Mouse (Mus musculus) layer of hippocampus, adult 8-10 months (tissue): Measurements from ENCODE around the gene Pcnx3. TPM values are rescaled to one million over a fixed set of nuclear protein-coding genes. Genes with fewer than 3 reads are reported as not detected.
"Not testable (repeated sequence)": the region's sequence is repeated elsewhere in the genome, so short reads cannot be mapped to it uniquely, and the experiment has no call there.

Experiments used
- DNase-seq, 2 experiments: peaks; one replicate each; pipeline ENCODE4 v3.0.0; 2022; ENCODE audit warnings: low spot score in 2 of 2
- total RNA-seq, 4 experiments: library from RNA; stranded (reverse); gene quantifications; 2 replicates each; pipeline ENCODE4 v1.2.4; 2022

The Pcnx3 gene
- total RNA-seq, 4 experiments from 2014 or later: 74.5 to 80.9 (median 77.0) TPM

DNA sequence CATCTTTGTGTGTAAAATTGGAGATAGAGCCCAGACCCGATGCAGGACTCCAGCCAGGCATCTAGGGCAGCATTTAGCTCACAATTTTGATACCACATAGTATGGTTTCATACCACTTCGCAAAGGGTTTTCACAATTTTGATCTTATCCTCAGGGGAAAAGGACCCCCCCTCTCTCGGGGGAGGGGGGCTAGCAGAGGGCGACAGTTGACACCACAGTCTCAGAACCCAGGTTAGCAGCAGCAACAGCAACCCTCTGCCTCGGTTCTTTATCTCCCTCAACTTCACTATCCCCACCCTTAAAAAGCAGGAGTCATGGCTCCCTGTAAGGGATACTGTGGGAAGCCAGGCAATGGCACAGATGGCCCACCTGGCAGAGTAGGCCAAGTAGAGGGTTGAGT, 24.5 kb upstream of the Pcnx3 start:
- no peak for DNase-seq

GRCm38 (mm10) chr19:5711907-5712460, 23.3 kb upstream of the Pcnx3 start:
- DNase-seq: no peak

DNA sequence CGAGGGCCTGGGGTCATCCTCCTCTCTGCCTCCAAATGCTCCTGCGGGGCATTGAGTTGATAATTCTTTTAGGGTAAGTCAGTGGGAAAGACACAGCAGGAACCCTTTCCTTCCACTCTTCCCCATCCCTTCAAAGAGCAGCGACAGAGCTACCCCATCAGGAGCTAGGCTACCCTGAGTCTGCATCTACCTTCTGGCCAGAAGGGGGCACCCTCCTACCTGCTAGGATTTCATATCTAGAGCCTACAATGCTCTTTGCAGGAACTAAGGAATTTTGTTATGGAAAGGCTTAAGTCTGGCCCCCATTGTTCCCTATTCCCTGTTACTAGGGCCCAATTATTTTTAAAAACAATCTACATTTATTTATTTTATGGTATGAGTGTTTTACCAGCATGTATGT, 22.5 kb upstream of the Pcnx3 start:
- DNase-seq: peak in 1 of 2 experiments; percentile 80

DNA sequence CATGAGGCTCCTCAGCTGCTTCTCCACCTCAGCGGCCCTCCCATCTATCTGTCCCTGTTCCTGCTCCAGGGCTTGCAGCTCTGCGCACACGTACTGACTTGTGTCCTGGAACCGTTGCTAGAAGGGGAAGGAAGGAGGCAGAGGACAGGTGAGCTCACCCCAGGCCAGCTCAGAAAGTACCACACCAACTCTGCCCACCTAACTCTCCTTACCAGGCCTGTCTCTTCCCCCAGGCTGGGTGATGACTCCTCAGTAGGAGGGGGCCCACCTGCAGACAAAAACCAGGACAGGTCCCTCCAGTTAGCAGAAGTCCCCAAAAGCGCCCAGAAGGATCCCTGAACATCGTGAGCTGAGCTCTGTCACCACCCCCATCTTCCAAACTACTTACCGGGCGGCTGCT, 21.9 kb upstream of the Pcnx3 start:
- DNase-seq: no peak

DNA sequence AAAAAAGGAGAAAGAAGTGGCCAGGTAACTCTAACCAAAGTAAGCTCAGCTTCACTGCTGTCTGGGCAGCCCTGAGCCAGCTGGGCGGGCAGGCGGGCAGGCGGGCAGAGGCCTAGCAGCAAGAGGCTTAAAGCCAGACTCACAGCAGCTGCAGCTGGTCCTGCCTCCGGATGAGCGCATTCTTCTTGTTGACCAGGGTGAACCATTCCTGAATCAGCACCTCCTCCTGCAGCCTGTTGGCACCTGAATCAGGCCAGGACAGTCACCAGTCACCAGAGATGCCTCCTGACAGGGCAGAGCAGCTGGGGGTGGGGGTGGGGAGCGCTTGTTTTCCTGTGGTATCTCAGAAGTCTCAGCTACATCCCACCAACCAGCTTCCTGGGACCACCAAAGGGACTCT, 21.4 kb upstream of the Pcnx3 start:
- no peak for DNase-seq

- no peak for DNase-seq
These were observed 16.3 kb upstream of the Pcnx3 start for GRCm38 (mm10) chr19:5704801-5705571.

DNA sequence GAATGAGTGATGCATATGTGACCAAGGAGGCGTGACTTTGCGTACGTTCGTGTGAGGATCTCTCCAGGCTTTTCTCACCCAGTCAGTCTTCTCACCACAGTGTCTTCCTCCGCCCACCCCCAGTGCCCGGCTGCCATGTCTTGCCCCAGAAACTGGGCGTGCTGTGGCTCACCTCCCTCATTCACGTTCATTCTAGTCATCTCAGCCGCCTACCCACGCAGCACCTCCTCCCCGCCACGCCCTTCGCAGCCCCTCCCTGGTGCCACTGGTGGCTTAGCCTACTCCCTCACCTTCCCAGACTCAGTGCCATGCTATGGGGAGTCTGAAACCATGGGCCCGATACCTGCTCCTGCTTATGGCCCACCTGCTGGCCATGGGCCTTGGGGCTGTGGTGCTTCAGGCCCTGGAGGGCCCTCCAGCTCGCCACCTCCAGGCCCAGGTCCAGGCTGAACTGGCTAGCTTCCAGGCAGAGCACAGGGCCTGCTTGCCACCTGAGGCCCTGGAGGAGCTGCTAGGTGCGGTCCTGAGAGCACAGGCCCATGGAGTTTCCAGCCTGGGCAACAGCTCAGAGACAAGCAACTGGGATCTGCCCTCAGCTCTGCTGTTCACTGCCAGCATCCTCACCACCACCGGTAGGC, 15.6 kb upstream of the Pcnx3 start, which contains the start of gene Kcnk7:
Kcnk7 (plus strand) TSS at position 205 of the 638 bp plus-strand sequence.
- no peak for DNase-seq

- no peak for DNase-seq
These were observed 7.2 kb upstream of the Pcnx3 start for GRCm38 (mm10) chr19:5695849-5696462.

DNA sequence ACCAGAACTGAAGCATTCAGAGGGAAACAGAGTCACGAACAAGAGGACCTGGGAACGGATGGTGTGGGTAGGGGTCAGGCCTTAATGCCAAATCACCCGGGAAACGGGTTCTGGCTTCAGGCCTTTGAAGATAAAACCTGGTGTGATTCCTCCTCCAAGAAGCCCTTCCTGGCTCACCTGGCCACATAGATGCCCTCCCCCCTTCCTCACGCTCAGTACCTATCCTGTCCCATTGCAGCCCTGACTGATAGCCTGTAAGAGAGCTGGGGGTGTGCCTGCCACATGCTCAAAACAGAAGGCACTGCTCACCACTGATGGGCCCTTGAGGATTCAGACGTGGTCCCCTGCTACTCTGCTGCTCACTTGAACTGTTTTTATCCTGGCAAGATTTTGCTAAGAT, 5.1 kb upstream of the Pcnx3 start:
- DNase-seq: no peak

- DNase-seq: peak in 1 of 2 experiments; percentile 30
These were observed 4.2 kb upstream of the Pcnx3 start for GRCm38 (mm10) chr19:5692913-5693396.

GRCm38 (mm10) chr19:5692086-5692912, 3.6 kb upstream of the Pcnx3 start:
- DNase-seq: no peak

- DNase-seq: no peak
These were observed 2.9 kb upstream of the Pcnx3 start for GRCm38 (mm10) chr19:5691601-5692000.

DNA sequence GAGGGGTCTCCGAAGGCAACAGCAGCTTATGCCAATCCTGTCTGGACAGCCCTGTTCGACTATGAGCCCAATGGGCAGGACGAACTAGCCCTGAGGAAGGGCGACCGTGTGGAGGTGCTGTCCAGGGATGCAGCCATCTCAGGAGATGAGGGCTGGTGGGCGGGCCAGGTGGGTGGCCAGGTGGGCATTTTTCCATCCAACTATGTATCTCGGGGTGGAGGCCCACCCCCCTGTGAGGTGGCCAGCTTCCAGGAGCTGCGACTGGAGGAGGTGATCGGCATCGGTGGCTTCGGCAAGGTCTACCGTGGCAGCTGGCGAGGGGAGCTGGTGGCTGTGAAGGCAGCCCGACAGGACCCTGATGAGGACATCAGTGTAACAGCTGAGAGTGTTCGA, 1.6 kb upstream of the Pcnx3 start:
- no peak for DNase-seq

- DNase-seq: peak; percentile 67 to 69
These were observed 1.0 kb upstream of the Pcnx3 start for GRCm38 (mm10) chr19:5689565-5690342.

DNA sequence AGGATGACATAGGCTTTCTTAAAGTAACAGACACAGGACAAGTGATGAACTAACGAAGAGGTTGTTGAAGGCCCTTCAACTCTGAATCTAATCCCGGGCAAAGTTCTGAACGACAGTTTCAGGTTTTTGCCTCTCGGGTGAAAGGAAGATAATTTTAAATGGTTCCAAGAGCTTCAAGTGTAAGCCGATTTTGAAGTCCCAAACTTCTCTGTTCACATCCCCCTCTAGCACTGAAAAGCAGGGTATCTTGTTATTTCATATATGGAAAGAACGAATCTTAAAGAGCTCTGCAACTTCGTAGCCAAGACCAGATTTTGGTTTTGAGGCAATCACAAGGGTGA, 350 bp upstream of the Pcnx3 start:
- DNase-seq: no peak

DNA sequence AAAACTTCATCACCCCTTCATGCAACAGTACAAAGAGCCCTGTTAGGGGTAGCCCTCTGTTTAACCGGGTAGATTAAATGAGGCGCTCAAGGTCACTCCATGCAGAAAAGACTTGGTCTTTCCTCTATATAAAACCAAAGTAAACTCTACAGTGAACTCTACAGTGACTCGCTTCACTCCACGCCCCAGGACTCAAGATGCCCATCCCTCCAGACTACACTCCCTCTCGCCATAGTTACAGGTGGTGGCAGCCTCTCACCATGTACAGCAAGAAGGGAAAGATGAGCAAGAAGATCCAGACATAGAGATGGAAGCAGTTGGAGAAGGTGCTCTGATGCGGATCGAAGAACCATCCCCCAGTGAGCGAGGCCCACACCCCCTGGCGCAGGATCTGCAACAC, 970 bp downstream of the Pcnx3 start:
- no peak for DNase-seq

DNA sequence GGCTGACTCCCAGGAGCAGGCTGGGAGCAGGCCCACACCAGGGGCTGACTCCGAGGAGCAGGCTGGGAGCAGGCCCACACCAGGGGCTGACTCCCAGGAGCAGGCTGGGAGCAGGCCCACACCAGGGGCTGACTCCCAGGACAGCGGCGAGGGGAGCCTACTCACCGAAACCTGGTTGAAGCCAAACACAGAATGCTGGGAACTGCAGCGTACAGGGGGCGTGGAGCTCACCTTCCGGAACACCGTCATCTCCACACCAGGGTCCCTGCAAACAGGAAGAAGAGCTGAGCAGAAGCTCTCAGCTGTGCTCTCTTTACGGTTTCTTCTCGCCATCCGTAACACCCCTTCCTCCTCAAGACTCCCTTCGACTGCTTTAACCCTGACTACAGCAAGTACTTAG, 1.8 kb downstream of the Pcnx3 start:
- DNase-seq: not testable (repeated sequence)

DNA sequence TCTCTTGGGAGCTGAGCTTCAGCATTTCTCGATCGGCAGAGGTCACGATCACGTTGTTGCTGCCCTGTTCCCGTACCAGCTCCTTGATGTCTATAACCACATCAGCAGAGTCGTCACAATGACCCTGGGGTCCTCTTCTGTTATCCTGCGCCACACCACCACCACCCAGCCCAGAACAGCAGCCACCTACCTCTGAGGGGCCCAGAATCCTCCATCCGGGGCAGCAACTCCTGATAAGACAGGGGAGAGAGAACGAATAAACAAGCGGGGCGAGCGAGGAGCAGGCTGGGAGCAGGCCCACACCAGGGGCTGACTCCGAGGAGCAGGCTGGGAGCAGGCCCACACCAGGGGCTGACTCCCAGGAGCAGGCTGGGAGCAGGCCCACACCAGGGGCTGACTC, 2.3 kb downstream of the Pcnx3 start:
- no peak for DNase-seq

- DNase-seq: no peak
These were observed 2.8 kb downstream of the Pcnx3 start for GRCm38 (mm10) chr19:5685861-5686260.

DNA sequence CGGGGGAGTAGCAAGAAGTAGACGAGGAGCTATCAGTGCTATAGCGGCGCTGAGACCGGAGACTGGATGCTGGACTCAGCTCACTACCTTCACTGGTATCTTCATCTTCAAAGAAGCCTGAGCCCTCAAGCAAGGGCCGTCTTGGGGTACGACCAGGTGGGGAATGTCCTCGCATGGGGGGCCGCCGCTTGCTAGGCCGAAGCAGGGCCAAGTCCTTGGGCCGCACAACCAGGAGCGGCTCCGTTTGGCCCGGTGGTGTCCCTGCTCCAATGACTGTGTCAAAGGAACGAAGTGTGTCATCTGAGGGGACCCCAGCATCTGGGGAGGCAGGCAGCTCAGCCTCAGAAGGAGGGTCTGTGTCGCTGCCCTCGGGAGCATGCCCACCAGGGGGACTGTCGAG, 3.3 kb downstream of the Pcnx3 start:
- no peak for DNase-seq

DNA sequence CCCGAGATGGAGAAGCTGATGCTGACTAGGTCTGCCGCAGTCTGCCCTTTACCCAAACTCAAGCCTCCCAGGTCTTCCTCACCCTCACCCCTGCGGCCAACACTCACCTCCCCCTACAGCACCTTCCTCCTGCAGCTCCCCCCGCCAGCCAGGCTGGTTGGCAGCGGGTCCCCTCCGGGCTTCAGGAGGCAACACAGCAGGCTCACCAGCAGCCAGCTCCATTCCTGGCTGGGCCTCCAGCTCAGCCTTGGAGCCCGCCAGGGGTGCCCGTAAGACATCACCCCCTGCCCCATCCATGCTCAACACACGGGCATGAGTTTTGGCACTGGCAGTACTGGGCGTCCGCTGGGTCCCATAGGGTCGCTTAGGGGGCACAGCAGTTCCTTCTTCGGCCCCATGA, 3.7 kb downstream of the Pcnx3 start:
- DNase-seq: no peak
